Mouse (Mus musculus): ENCODE results near the gene Zbtb14. TPM values are rescaled to one million over a fixed set of nuclear protein-coding genes. Genes with fewer than 3 reads are reported as not detected.

Gene Zbtb14
- polyA plus RNA-seq, 1 experiment: 17.5 TPM

DNA sequence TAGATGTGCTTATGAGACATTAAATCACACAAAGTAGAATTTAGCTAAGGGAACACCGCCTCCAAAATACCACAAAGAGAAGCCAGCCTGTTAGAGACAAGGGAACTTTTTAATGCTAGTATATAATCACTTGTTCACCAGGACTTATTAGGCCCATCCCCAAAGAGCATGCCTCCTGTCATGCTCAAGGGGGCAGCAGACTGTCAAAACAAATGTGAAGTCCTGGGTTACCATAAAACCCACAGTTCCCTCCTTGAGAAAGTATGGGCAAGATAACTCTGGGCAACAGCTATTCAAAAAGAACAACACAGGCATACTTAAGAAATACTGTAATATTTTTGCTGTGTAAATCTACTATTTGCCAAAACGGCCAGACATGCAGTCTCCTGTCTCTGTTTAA is 18.3 kb downstream of the Zbtb14 start:
- no peaks in the 10 kb centered on the region for H3K36me3 ChIP-seq (ENCODE audit: control insufficient read depth, insufficient read depth, low read length, poor library complexity, severe bottlenecking)
- H3K27me3 ChIP-seq (ENCODE audit: control insufficient read depth, insufficient read depth, low read length, poor library complexity, severe bottlenecking): no peaks in the 10 kb centered on the region
- H3K4me3 ChIP-seq (ENCODE audit: low read depth, low read length): no peak overlapping the region
- no peak overlapping the region for H3K27ac ChIP-seq (ENCODE audit: insufficient read depth, low read length)
- TF ChIP-seq EP300 (IDR thresholded peaks at IDR 0.05; ENCODE audit: insufficient read depth, low read depth, low read length) (no peak), CTCF (IDR thresholded peaks at IDR 0.05; ENCODE audit: low read depth, low read length) (no peak), POLR2A (IDR thresholded peaks at IDR 0.05; ENCODE audit: insufficient read depth, low read length) (no peak)
- H3K9ac ChIP-seq (ENCODE audit: low read depth, poor library complexity, severe bottlenecking): no peak overlapping the region
- no peaks in the 10 kb centered on the region for H3K9me3 ChIP-seq (replicated peaks; ENCODE audit: control insufficient read depth, insufficient read depth, low read length, poor library complexity, severe bottlenecking)
- no peaks in the 10 kb centered on the region for H3K4me1 ChIP-seq (ENCODE audit: control insufficient read depth, insufficient read depth, low read length)

DNA sequence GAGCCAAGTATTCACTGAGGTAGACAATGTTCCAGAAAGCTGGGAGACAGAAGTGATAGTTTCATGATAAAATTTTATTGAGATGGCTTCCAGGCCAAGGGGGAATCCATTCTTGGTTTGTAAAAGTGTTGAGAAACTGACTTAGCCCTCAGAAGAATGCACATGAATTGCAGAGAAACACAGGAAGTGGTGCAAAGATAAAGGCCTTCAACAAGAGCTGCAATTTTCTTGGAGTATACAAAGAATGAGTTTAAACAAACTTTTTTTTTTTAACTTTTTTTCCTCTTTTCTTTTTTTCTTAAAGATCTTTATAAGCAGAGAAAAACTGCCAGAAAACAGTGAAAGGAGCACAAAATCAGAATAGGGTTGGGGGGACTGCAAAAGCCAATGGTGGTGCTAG is 33.3 kb downstream of the Zbtb14 start:
- TF ChIP-seq POLR2A (IDR thresholded peaks at IDR 0.05; ENCODE audit: insufficient read depth, low read length) (no peak), CTCF (IDR thresholded peaks at IDR 0.05; ENCODE audit: low read depth, low read length) (no peak), EP300 (IDR thresholded peaks at IDR 0.05; ENCODE audit: insufficient read depth, low read depth, low read length) (no peak)
- no peaks in the 10 kb centered on the region for H3K27me3 ChIP-seq (ENCODE audit: control insufficient read depth, insufficient read depth, low read length, poor library complexity, severe bottlenecking)
- H3K36me3 ChIP-seq (ENCODE audit: control insufficient read depth, insufficient read depth, low read length, poor library complexity, severe bottlenecking): no peaks in the 10 kb centered on the region
- H3K9me3 ChIP-seq (replicated peaks; ENCODE audit: control insufficient read depth, insufficient read depth, low read length, poor library complexity, severe bottlenecking): no peaks in the 10 kb centered on the region
- H3K4me1 ChIP-seq (ENCODE audit: control insufficient read depth, insufficient read depth, low read length): no peaks in the 10 kb centered on the region
- H3K4me3 ChIP-seq (ENCODE audit: low read depth, low read length): no peak overlapping the region
- H3K9ac ChIP-seq (ENCODE audit: low read depth, poor library complexity, severe bottlenecking): peak overlapping the region; percentile 74
- no peak overlapping the region for H3K27ac ChIP-seq (ENCODE audit: insufficient read depth, low read length)

DNA sequence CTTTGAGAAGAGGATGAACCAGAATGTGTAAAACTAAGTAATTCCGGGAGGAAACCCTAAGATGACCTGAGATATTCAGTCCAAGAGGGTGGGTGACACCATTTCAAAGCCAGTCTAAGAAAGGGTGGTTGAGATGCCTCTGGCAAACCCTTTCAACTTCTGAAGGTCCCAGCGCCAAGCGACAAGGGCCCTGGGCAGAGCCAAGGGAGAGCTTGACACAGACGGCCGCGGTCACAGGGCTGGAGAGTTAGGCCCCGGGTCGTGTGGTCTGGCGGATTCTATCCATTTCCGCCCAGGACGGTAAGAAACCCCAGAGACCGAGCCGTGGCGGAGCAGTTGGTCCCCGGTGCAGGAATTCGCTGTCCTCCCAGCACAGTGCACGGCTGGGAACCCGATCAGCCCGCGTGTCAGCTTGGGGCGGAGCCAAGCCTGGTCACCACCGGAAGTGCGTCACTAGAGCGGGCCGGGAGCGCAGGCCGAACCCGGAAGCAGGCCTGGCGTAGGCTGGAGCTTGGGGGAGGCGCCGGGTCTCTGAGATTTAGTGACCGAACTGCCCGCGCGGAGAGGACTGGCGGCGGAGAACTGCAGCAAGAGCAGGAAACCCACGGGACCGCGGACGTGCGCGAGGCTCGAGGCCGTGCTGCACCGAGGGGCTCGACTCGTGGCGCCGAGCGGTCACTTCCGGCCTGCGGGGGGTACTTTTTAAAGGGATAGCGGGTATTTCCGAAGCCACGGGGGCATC is 34.2 kb downstream of the Zbtb14 start:
- TF ChIP-seq POLR2A (IDR thresholded peaks at IDR 0.05; ENCODE audit: insufficient read depth, low read length) (peak; percentile 70), EP300 (IDR thresholded peaks at IDR 0.05; ENCODE audit: insufficient read depth, low read depth, low read length) (no peak), CTCF (IDR thresholded peaks at IDR 0.05; ENCODE audit: low read depth, low read length) (no peak)
- H3K27ac ChIP-seq (ENCODE audit: insufficient read depth, low read length): peak overlapping the region; percentile 46
- peak overlapping the region; percentile 74 for H3K9ac ChIP-seq (ENCODE audit: low read depth, poor library complexity, severe bottlenecking)
- H3K27me3 ChIP-seq (ENCODE audit: control insufficient read depth, insufficient read depth, low read length, poor library complexity, severe bottlenecking): no peaks in the 10 kb centered on the region
- peak overlapping the region; percentile 95 for H3K4me3 ChIP-seq (ENCODE audit: low read depth, low read length)
- no peaks in the 10 kb centered on the region for H3K4me1 ChIP-seq (ENCODE audit: control insufficient read depth, insufficient read depth, low read length)
- H3K36me3 ChIP-seq (ENCODE audit: control insufficient read depth, insufficient read depth, low read length, poor library complexity, severe bottlenecking): no peaks in the 10 kb centered on the region
- no peaks in the 10 kb centered on the region for H3K9me3 ChIP-seq (replicated peaks; ENCODE audit: control insufficient read depth, insufficient read depth, low read length, poor library complexity, severe bottlenecking)

- Histone ChIP-seq H3K36me3 (ENCODE audit: control insufficient read depth, insufficient read depth, low read length, poor library complexity, severe bottlenecking) (no peaks in the 10 kb centered on the region), H3K27ac (ENCODE audit: insufficient read depth, low read length) (no peak overlapping the region), H3K9me3 (replicated peaks; ENCODE audit: control insufficient read depth, insufficient read depth, low read length, poor library complexity, severe bottlenecking) (no peaks in the 10 kb centered on the region), H3K4me1 (ENCODE audit: control insufficient read depth, insufficient read depth, low read length) (no peaks in the 10 kb centered on the region), H3K4me3 (ENCODE audit: low read depth, low read length) (peak overlapping the region; percentile 95), H3K27me3 (ENCODE audit: control insufficient read depth, insufficient read depth, low read length, poor library complexity, severe bottlenecking) (no peaks in the 10 kb centered on the region), H3K9ac (ENCODE audit: low read depth, poor library complexity, severe bottlenecking) (peak overlapping the region; percentile 74)
- TF ChIP-seq EP300 (IDR thresholded peaks at IDR 0.05; ENCODE audit: insufficient read depth, low read depth, low read length): no peak
- no peak for TF ChIP-seq CTCF (IDR thresholded peaks at IDR 0.05; ENCODE audit: low read depth, low read length)
- TF ChIP-seq POLR2A (IDR thresholded peaks at IDR 0.05; ENCODE audit: insufficient read depth, low read length): no peak
Observed at GRCm38 (mm10) chr17:69417724-69418373, 35.0 kb downstream of the Zbtb14 start.

DNA sequence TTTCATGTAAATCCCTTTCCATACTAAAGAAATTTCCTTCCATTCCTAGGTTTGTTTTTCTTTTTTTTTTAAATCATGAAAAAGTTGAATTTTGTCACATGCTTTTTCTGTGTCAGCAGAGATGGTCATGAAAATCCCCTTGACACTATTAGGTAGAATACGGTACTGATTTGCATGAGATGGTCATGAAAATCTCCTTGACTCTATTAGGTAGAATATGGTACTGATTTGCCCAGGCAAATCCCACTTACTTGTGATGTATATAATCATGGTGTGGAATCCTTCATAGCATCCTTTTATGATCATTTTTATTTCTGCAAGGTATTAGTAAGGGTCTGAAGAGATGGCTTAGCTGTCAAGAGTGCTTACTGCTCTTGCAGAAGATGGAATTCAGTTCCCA is 38.7 kb downstream of the Zbtb14 start:
- no peak for TF ChIP-seq EP300 (IDR thresholded peaks at IDR 0.05; ENCODE audit: insufficient read depth, low read depth, low read length)
- TF ChIP-seq CTCF (IDR thresholded peaks at IDR 0.05; ENCODE audit: low read depth, low read length): no peak
- no peak for TF ChIP-seq POLR2A (IDR thresholded peaks at IDR 0.05; ENCODE audit: insufficient read depth, low read length)
- no peaks in the 10 kb centered on the region for H3K9me3 ChIP-seq (replicated peaks; ENCODE audit: control insufficient read depth, insufficient read depth, low read length, poor library complexity, severe bottlenecking)
- peak overlapping the region; percentile 23; the same call in 1 of the 2 replicates for H3K27ac ChIP-seq (ENCODE audit: insufficient read depth, low read length)
- peak overlapping the region; percentile 46; the same call in 1 of the 2 replicates for H3K9ac ChIP-seq (ENCODE audit: low read depth, poor library complexity, severe bottlenecking)
- H3K36me3 ChIP-seq (ENCODE audit: control insufficient read depth, insufficient read depth, low read length, poor library complexity, severe bottlenecking): no peaks in the 10 kb centered on the region
- H3K27me3 ChIP-seq (ENCODE audit: control insufficient read depth, insufficient read depth, low read length, poor library complexity, severe bottlenecking): no peaks in the 10 kb centered on the region
- peak overlapping the region; percentile 18 for H3K4me3 ChIP-seq (ENCODE audit: low read depth, low read length)
- H3K4me1 ChIP-seq (ENCODE audit: control insufficient read depth, insufficient read depth, low read length): no peaks in the 10 kb centered on the region

DNA sequence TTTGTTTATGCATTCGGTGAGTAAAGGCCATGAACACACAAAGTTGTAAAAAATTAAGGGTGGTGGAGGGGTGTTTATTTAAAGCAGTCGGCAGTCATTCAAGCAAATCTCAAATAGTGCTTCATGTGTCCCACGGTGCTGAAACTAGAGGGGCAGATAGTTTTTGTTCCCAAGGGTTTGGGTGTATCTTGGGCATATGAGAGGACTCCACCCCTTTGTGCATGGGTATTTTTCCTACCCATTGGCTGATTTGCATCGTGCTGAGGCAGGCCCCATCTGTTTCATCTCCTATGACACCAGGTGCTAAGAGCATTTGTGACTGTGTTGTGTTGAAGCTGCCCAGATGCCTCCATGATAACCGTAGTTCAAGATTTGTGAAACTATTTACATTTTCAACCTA is 55.0 kb downstream of the Zbtb14 start:
- no peak overlapping the region for H3K27ac ChIP-seq (ENCODE audit: insufficient read depth, low read length)
- H3K4me1 ChIP-seq (ENCODE audit: control insufficient read depth, insufficient read depth, low read length): no peaks in the 10 kb centered on the region
- H3K9me3 ChIP-seq (replicated peaks; ENCODE audit: control insufficient read depth, insufficient read depth, low read length, poor library complexity, severe bottlenecking): no peaks in the 10 kb centered on the region
- H3K9ac ChIP-seq (ENCODE audit: low read depth, poor library complexity, severe bottlenecking): no peak overlapping the region
- TF ChIP-seq POLR2A (IDR thresholded peaks at IDR 0.05; ENCODE audit: insufficient read depth, low read length) (no peak), CTCF (IDR thresholded peaks at IDR 0.05; ENCODE audit: low read depth, low read length) (no peak), EP300 (IDR thresholded peaks at IDR 0.05; ENCODE audit: insufficient read depth, low read depth, low read length) (no peak)
- H3K4me3 ChIP-seq (ENCODE audit: low read depth, low read length): no peak overlapping the region
- no peaks in the 10 kb centered on the region for H3K36me3 ChIP-seq (ENCODE audit: control insufficient read depth, insufficient read depth, low read length, poor library complexity, severe bottlenecking)
- 0 out of 2 replicates have a peak, but pooled peaks cover 2% of the 10 kb centered on the region for H3K27me3 ChIP-seq (ENCODE audit: control insufficient read depth, insufficient read depth, low read length, poor library complexity, severe bottlenecking)

Measured in ES-Bruce4 (cell line).